Mouse (Mus musculus) heart, postnatal 4 days (tissue): ENCODE measurements around the gene Vgll4. TPM values are rescaled to one million over a fixed set of nuclear protein-coding genes. Genes with fewer than 3 reads are reported as not detected.
"Not testable (repeated sequence)": the region's sequence is repeated elsewhere in the genome, so short reads cannot be mapped to it uniquely, and the experiment has no call there.

Source experiments
- DNase-seq: peaks from one replicate; pipeline ENCODE4 v3.0.0; 2021
- total RNA-seq, 2 experiments: library from RNA; stranded (reverse); gene quantifications; 2 replicates each; pipeline ENCODE4 v1.2.3; 2021

Gene Vgll4
- total RNA-seq, 2 experiments from 2014 or later = 37.4 to 40.4 TPM

DNA sequence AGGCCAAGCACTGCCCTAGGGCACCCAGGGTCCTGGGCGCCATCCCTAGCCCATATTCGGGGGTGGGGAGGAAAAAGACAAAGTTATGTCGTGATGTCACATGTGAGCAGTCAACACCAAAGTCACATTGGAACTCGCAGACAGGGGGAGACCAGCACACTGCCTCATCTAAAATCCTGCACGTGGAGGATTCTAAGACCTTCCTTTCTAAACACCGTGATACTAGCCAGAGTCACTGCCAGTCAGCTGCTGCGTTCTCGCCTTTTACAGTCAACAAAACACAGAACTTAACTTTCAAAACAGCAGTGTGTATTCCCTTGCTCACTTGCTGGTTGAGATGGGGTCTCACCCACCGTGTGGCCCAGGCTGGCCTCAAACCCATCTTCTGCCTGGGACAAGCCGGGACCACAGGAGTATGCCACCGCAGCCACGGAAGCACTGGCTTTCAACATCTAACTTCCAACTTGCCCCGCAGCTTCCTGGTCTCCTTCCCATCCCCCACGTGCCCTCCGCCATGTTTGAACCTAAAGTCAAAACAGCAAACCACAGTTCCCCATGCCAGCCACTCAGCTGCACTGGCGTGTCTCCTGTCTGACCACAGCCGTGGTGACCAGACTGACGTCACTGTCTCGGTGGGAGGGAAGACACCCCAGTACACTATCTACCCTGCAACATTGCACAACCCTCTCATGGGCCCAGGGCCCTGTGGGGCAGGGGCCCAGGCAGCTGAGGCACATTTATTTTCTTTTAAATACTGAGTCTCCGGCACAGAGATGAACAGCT is 76.2 kb downstream of the Vgll4 start:
- DNase-seq = peak; percentile 59

DNA sequence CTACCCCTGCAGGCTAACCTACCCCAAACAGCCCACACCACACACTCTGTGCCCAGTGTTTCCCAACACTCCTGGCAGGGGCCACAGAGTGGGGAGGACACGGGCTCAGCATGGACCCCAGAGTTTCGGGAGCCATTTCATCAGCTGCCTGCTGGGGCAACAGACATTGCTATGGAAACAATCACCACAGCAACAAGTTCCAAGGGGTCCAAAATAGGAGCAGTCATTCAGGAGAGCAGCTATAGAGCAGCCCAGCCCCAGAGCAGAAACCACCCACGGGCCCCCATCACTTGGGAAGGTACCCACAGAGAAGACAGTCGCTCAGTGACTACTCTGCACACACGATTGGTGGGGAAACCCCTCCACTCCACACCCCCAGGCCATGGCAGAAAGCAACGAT is 77.4 kb downstream of the Vgll4 start:
- no peak for DNase-seq

DNA sequence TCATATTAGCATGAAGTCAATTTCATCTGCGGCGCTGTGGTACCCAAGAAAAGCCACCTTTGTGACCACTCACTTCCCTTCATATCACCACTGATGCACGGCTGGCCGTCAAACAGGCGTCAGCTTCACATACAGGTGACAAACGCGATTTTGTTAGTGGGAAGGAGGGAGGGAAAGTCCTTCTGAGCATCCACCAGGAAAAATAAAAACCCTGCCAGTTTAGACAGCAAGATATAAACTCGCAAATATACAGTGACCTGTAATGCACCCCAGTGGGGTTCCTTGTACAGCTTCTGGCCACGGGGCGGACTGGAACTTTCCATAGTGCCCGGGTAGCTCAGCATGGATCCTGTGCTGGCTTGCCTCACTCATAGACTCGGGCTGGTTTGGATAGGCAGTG is 78.0 kb downstream of the Vgll4 start:
- no peak for DNase-seq

DNA sequence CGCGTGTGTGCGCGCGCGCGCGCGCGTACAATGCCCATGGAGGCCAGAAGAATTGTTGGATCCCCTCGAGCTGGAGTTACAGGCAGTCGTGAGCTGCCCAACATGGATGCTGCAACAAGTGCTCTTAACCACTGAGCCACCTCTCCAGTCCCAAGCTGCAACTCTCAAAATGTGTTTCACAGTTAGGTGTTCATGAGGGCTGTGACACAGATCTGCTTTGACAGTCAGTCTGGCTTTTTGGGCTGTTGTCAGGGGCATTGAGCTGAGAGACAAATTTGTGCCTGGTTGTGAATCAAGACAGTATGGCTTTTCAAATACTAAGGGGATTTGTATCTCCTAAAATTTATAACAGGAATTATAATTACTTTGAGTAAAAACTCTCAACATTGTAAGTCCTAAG is 78.5 kb downstream of the Vgll4 start:
- no peak for DNase-seq

DNA sequence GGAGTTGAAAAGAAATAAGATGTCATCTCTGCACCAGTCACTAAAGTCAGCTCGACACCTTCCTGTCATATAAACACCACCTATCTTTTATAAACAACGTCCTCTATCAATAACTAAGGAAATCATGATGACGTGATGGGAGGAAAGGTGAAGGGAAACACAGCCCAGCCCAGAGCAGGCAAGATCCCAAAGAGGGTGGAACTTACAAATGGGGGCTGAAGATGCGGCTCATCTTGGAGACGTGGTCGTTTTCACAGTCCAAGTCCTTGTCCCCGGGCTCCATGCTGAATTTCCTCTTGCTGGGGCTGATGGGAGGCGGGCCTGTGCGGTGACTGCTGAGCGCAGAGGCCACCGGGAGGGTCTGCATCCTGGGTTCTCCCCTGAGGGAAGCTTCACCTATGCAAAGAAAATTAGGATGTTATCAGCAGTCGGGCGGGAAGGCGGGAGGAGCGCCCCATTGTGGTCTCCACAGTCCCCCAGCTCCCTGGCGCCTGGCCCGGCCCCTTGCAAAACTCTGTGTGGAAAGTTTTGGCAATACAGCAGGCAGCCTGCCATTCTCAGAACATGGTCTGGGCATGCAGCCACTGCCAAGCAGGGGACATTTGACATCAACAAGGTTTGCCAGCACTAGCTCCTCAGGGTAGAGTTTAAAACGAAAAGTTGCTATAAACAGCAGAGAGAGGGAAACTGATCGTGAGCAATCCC is 79.2 kb downstream of the Vgll4 start:
- peak; percentile 94 for DNase-seq

DNA sequence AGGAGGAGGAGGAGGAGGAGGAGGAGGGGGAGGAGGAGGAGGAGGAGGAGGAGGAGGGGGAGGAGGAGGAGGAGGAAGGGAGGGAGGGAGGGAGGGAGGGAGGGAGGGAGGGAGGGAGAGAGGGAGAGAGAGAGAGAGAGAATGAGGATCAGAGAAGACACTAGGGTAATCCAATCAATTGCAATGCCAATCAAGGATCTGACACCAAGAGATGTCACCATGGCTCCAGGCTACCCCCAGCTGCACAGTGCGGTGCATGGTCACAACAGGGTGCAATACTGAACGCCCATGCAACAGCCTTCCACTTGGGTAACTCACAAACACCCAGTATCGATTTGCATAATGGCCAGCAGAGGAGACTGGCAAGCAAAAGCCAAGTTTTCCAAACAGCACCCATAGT is 79.8 kb downstream of the Vgll4 start:
- DNase-seq = not testable (repeated sequence)

DNA sequence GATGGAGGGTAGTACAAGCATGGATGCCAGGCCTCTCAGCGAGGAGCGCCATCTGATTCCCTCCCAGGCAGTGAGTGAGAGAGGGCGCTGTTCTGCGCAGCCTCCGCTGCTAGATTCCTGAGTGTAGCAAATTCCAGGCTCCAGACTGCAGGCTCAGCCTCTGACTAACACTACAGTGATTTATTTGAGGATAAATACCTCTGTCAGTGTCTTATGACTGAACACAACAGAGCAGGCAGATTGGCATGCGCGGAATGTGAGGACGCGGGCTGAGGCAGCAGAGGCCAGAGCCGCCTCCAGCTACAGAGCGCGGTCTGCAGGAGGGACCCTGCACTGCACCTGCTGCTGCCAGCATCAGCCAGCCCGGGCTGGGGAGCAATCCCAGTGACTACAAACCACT is 80.9 kb downstream of the Vgll4 start:
- peak; percentile 86 for DNase-seq

DNA sequence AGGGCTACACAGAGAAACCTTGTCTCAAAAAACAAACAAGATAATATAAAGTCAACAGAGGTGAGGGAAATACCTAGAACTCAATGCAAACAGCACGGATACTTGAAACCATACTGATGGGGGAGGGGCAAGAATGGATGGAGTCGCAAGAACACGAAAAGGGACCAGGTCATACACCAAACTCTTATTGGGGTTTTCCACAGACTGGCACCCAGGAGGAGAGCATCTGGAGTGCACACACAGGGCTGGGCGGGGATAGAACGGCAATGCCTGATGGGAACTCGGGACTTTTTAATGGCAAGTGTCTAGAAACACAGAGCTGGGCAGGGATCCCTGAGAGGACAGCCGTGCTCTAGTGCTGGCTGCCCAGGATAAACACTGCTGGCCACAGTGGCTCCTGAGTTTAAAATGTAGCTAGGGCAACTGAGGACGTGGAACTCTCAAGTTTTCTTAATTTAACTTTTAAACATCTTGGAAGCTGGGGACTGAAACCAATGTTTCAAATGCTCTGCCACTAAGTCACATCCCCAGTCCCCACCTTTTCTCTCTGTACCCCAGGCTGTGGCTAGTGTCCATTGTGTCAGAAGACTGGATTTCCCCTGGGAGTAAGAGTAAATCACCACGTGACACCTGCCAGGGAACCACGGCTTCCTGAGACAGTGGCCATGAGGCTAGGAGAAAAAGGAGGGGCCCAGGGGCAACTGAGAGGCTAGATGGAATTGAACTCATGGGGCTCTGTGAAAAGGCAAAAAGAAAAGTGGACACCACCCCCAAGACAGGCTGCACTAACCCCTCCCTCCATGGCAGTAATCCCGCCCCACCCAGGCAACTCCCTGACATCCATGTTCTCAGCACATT is 83.1 kb downstream of the Vgll4 start:
- no peak for DNase-seq

DNA sequence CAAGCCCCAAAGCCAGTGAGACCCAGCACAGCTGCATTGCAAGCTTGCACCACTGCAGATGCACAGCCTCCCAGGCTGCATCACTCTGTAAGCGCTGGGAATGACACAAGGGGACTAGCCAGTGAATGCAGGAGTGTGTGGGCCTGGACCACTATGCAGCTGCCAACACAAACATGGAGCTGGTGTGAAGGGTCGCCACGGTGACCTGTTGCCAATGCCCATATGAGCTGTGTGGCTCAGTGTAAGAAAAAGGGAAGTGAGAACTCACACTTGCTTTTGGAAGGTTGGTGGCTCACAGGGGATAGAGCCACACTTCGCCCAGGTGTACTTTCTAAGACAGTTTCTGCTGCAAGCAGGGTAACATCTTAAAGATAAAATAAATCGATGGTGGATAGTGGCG is 83.8 kb downstream of the Vgll4 start:
- no peak for DNase-seq

DNA sequence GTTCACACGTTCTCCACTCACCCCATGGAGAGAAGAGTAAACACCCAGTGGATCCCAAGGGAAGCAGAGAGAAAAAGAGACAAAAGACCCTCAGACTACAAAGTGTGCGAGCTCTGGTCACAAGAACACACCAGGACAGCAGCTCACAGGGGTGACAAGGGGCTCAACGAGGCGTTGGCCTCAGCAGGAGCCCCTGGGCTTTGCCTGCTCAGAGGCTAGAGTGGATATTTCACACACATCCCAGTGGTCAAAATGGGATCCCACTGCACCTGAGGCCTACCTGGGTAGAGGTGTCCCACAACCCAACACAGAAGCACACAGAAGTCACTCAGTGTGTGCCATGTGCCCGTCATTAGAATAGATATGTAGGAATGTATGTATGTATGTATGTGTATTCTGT is 84.7 kb downstream of the Vgll4 start:
- DNase-seq = no peak

DNA sequence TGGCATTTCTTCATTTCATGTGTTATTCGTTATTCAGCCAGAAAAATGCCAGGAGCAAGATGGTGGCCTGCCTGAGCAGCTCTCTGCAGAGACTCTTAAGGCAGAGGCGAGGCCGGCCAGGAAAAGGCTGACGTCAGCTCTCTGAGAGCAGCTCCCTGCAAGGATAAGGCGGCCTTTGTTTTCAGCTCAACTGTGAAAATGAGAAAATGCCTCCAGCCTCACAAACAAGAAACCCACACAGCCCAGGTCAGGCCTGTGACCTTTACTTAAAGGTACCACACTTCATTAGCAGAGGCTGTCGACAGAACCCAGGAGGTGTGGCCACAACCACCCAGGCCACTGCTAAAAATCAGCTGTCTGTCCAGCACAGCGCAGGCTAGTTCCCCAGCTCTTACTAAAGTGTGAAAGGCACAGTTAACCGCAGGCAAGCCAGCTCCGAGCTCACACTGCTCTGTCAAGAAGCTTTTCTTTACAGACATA is 86.5 kb downstream of the Vgll4 start:
- DNase-seq = peak; percentile 78

DNA sequence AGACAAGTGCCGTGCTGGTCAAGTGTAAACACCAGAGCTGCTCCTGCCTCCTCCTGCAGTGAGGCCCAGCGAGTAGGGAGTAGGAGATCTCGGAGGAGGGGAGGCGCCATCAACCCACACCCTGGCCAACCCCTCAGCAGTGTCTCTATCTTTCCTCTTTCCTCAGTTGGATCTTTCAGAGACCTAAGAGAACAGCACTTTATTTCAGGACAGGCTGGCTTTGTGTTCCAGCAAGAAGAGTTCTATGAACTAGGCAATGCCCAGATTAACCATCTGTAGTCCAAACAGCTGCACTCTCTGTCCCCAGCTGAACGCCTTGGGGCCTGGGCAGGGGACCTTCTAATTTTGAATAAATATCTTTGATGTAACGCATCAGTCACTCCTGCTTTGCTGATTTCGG is 87.1 kb downstream of the Vgll4 start:
- DNase-seq = no peak

DNA sequence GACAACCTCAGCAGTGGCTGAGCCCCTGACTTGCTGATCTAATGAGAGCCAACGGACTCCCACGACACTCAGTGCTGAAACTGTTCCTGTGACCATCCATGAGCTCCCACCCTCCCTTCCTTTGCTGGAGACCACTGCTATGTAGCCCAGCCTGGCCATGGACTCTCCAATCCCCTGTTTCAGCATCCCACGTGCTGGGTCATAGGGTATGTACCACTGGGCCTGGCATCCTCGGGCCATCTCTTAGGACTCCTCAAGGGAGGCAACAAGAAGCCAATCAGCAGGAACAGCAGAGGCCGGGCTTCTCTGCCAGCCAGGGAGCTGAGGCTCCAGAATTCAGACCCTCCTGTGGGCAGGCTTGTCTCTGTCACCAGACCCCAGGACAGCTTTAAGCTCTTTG is 87.6 kb downstream of the Vgll4 start:
- no peak for DNase-seq

DNA sequence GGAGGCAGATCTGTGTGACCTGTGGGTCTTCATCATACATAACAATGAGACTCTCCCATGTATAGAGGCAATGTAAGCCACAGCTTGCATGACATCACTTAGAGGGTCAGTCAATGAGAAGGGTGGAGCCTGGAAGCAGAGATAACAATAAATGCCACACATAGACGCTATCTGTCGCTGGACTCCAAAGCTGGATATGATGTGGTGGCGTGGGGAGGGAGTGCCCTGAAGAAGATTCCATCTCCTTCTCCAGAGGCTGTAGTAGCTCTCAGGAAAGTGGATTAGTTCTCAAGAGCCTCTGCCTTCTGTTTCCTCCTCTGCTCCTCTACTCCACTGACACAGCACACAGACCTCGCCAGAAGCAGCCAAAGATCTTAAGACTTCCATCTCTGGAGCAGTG is 89.0 kb downstream of the Vgll4 start:
- no peak for DNase-seq

DNA sequence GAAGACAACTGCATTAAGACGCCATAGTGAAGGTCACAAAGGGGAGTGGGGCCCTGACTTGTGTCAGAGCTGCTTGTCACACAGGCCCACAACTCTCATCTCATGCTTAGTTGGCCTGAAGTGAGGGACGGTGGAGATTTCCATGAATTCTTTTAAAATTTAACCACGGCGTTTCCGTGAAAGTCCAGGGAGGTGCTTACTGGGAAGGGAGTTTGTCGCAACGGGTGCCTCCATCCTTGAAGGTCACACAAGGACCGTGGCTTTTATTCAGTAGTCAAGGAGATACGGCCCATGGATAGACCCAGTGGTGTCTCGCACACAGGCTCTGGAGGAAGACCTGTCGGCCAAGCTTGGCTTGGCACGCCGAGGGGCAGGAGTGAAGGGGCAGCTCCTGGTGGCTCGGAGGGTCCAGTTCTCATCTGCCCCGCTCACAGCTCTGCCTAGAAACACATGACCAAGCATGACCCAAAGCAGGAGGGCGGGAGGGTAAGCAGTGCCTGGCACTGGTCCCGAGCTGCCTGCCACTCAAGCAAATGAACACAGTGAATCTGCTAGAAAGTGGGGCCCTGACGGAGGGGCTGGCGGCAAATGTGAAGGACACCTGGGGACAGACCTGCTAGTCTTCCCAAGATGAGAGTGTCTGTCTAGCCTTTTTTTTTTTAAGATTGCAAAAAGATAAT is 90.8 kb downstream of the Vgll4 start:
- DNase-seq = peak; percentile 63

DNA sequence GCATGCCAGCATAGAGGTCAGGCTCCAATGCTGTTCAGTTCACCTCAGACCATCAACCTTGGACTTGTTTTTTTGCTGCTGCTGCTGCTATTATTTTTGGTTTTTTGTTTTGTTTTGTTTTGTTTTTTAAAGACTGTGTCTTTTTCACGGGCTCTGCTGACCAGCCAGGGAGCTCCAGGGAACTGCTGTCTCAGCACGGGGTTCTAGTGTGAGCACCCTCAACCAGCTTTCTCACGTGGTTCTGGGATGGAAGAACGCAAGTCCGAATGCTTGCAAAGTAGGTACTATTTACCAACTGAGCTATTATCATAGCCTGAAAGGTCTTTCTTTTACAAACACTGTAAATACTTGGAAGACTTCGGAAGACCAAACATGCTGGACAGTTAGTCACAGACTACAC is 93.2 kb downstream of the Vgll4 start:
- DNase-seq = no peak

DNA sequence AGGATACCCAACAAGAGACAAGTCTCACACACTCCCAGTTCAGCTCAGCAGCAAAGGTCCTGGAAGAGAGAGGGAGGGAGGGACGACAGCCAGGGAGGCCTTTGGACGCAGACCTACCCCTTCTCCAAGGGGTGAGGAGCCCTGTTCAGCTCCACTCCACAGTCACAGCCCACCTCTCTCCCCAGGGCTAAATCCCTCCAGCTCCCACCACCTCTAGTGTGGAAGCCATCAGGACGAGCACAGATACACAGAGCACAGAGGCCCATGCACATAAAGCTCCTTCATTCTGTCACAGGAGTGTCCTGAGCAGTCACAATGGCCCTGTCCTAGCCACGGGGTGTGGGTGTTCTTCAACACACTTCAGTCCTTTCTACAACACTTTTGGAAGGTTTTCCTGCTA is 93.8 kb downstream of the Vgll4 start:
- DNase-seq = no peak

DNA sequence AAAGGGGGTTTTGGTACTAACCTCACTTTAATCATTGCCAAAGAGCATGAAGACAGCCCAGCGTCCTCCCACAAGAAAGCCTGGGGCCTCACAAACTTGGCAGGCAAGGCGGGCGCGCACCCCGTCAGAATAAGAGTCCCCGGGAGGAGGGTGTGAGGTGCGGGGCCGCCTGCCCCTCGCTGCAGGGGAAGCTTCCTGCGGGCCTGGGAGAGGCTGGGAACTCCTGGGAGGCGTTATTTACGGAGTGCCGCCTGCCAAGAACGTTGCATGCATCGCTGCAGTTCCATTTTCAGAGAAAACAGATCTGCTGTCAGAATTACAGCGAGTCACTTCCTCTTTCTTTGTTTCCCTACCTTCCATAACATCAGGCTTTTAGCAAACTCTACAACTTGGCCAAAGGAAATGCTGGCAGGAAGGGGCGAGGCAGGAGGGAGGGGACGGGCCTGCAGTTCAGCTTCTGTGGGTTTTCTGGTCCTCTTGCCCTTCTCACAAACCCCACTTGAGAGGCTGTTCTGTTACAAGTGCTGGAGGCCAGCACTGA is 94.7 kb downstream of the Vgll4 start:
- DNase-seq = peak; percentile 96

DNA sequence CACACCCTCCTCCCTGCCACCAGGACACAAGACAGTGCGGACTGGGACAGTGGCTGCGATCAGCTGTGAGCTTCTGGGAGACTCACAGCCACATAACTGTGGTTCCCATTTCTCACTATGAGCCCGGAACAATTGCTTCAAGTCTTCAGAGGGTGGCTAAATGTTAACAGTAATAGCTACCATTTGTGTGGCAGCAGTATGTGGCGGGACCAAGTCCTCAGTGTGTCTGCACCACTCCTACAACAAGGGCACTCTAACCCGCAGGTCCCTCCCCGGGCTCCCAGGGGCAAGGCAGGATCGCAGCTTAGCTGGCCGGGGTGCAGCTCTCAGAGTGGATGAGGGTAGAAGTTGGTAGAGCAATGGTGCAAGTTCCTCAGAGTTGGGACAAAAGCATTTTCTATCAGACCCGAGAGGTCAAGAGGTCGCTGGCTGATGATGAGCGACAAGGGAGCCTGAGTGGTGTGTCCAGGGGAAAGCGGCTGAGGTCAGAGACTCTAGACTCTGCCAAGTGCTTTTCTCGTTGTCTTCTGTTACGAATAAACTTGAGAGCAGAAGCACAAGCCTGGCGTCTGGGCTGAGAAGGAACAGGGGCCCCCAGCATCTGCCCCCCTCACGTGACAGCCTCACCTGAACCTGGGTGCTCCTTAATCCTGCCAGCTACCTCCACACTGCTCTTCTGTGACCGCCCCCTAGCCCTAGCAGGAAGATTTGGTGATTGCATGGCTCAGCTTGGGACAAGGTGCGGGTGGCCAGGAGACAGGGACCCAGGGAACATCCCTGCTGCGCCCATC is 95.5 kb downstream of the Vgll4 start:
- DNase-seq = peak; percentile 48

DNA sequence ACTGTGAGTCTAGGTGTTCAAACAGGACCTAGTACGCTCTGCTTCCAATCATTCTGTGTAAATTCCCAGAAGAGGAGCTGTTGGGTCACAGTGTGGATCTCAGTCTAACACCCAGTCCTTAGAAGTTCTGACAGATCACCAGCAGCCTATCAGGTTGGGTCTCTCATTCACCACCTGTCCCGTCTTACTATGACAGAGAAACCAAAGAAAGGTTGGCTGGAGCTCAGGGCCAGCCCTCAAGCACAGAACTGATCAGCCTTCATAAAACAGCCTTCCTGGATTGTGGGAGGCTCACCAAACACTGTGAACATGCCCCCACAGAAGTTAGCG is 96.0 kb downstream of the Vgll4 start:
- DNase-seq = no peak

DNA sequence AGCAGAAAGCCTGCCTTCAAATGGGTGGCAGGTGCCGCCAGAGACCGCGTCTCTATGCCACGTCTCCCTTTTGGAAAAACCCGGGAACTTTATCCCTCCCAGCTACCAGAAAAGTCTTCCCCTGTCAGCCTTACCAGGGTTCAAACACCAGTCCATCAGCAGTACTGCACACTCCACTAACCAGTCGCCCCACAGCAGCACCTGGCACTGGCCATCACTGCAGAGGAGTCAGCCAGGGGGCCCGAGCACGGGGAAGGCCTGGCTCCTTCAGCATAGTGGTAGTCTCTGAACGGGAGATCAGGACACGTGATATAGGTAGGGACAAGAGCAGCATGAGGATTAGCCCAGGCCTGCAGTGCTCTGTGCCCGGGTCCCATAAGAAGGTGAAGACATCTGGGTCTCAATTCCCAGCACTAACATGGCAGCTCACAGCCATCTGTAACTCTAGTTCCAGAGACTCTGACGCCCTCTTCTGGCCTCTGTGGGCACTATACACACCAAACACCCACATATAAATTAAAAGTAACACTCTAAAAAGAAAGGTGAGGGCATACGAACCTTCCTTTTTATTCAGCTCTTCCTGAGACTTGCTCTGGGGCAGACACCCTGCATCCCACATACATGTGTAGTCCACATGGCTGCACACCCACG is 98.7 kb downstream of the Vgll4 start:
- DNase-seq = no peak
